Mouse (Mus musculus): ENCODE results near the gene 4833439L19Rik.

- TF ChIP-seq CTCF (conservative IDR thresholded peaks at IDR 0.05; ENCODE audit: low read length) = no peak
- TF ChIP-seq NANOG (IDR thresholded peaks at IDR 0.05; ENCODE audit: borderline replicate concordance, low read length) = no peak
These were observed 59.3 kb downstream of the 4833439L19Rik start for GRCm38 (mm10) chr13:54505920-54506319.
